Mouse (Mus musculus) CH12.LX (cell line): ENCODE measurements around the gene Rnf7. TPM values are rescaled to one million over a fixed set of nuclear protein-coding genes. Genes with fewer than 3 reads are reported as not detected.

Source experiments
- DNase-seq: peaks from one replicate; pipeline ENCODE4 v3.0.0-alpha.2; 2013; ENCODE audit errors: extremely low read depth
- H3K27ac ChIP-seq: 2 replicates; pipeline ENCODE4 v1.5.1; 2012; ENCODE audit warnings: low read depth, mild to moderate bottlenecking, control low read depth, moderate library complexity; ENCODE audit not compliant: insufficient read depth
- H3K27me3 ChIP-seq: replicated peaks from 2 replicates; pipeline ENCODE3; 2012; ENCODE audit warnings: inconsistent platforms
- H3K36me3 ChIP-seq, 2 experiments: replicated peaks in 1 of 2; 2 replicates each; pipeline versions ENCODE3 to v1.6.1; 2012; ENCODE audit warnings: inconsistent platforms in 1 of 2, low read length in 1 of 2, mild to moderate bottlenecking in 1 of 2, mixed read lengths in 1 of 2, moderate library complexity in 1 of 2; ENCODE audit not compliant: control insufficient read depth in 1 of 2, insufficient read depth in 1 of 2
- H3K4me1 ChIP-seq, 2 experiments: 2 replicates each; pipeline ENCODE4 v1.6.1; 2012; ENCODE audit warnings: inconsistent platforms in 1 of 2, moderate library complexity in 1 of 2; ENCODE audit not compliant: insufficient read depth in 2 of 2, control insufficient read depth in 1 of 2
- H3K4me2 ChIP-seq: 2 replicates; pipeline ENCODE4 v1.6.1; 2012; ENCODE audit warnings: low read depth, mild to moderate bottlenecking, control low read depth; ENCODE audit not compliant: poor library complexity, insufficient read depth, severe bottlenecking
- H3K4me3 ChIP-seq, 3 experiments: fragments of 150-350 bp in 1 of 3; sonication (generic) in 1 of 3; replicated peaks in 1 of 3; 2 replicates each; pipeline versions ENCODE3 to v1.5.1; 2011 to 2012; ENCODE audit warnings: low read depth in 2 of 3, low read length in 2 of 3, mild to moderate bottlenecking in 2 of 3, moderate library complexity in 2 of 3, control low read depth in 1 of 3, improper control_type of control experiment in 1 of 3, inconsistent platforms in 1 of 3, mixed read lengths in 1 of 3; ENCODE audit not compliant: poor library complexity in 1 of 3
- H3K79me2 ChIP-seq: replicated peaks from 2 replicates; pipeline ENCODE4 v1.6.1; 2012; ENCODE audit warnings: mild to moderate bottlenecking, moderate library complexity; ENCODE audit not compliant: control insufficient read depth, poor library complexity, insufficient read depth, severe bottlenecking; ENCODE audit errors: extremely low read depth
- H3K9ac ChIP-seq: 2 replicates; pipeline ENCODE4 v1.6.1; 2012; ENCODE audit warnings: low read depth, mild to moderate bottlenecking, control low read depth, moderate library complexity; ENCODE audit not compliant: insufficient read depth
- H3K9me3 ChIP-seq: replicated peaks from 2 replicates; pipeline ENCODE3; 2012; ENCODE audit warnings: low read length, inconsistent platforms, mixed read lengths
- CHD2 ChIP-seq: IDR thresholded peaks from 2 replicates; pipeline ENCODE4 v1.6.1; 2011; ENCODE audit warnings: low read length, improper control_type of control experiment
- CTCF ChIP-seq, 2 experiments: IDR thresholded peaks in 1 of 2; conservative IDR thresholded peaks in 1 of 2; 2 replicates each; pipeline ENCODE4 v1.5.1; 2011 to 2012; ENCODE audit warnings: low read depth in 2 of 2, low read length in 2 of 2, improper control_type of control experiment in 1 of 2, inconsistent platforms in 1 of 2, mild to moderate bottlenecking in 1 of 2, moderate library complexity in 1 of 2
- EP300 ChIP-seq: IDR thresholded peaks from 2 replicates; pipeline ENCODE4 v1.6.1; 2011; ENCODE audit warnings: low read length, improper control_type of control experiment
- GABPA ChIP-seq: IDR thresholded peaks from 2 replicates; pipeline ENCODE4 v1.6.1; 2012; ENCODE audit warnings: low read depth, low read length, improper control_type of control experiment, inconsistent platforms; ENCODE audit not compliant: insufficient replicate concordance
- JUN ChIP-seq: IDR thresholded peaks from 2 replicates; pipeline ENCODE4 v1.6.1; 2011; ENCODE audit warnings: low read depth, mild to moderate bottlenecking, low read length, improper control_type of control experiment, moderate library complexity; ENCODE audit not compliant: insufficient read depth
- JUND ChIP-seq: conservative IDR thresholded peaks from 2 replicates; pipeline ENCODE4 v1.6.1; 2011; ENCODE audit warnings: low read depth, low read length, improper control_type of control experiment
- KAT2A ChIP-seq: IDR thresholded peaks from 2 replicates; pipeline ENCODE4 v1.6.1; 2012; ENCODE audit warnings: low read length, improper control_type of control experiment, inconsistent platforms; ENCODE audit not compliant: insufficient replicate concordance
- MXI1 ChIP-seq: IDR thresholded peaks from 2 replicates; pipeline ENCODE4 v1.6.1; 2011; ENCODE audit warnings: mild to moderate bottlenecking, low read depth, low read length, improper control_type of control experiment
- MYC ChIP-seq: IDR thresholded peaks from 2 replicates; pipeline ENCODE4 v1.6.1; 2011; ENCODE audit warnings: low read depth, mild to moderate bottlenecking, improper control_type of control experiment, low read length
- POLR2A ChIP-seq: IDR thresholded peaks from 2 replicates; pipeline ENCODE4 v1.6.1; 2011; ENCODE audit warnings: low read depth, mild to moderate bottlenecking, improper control_type of control experiment, low read length
- POLR2AphosphoS2 ChIP-seq: IDR thresholded peaks from 2 replicates; pipeline ENCODE4 v1.6.1; 2011; ENCODE audit warnings: low read depth, low read length, improper control_type of control experiment
- RCOR1 ChIP-seq: conservative IDR thresholded peaks from 2 replicates; pipeline ENCODE4 v1.6.1; 2012; ENCODE audit warnings: low read depth, mild to moderate bottlenecking, inconsistent platforms, low read length, improper control_type of control experiment
- SIN3A ChIP-seq: IDR thresholded peaks from 2 replicates; pipeline ENCODE4 v1.6.1; 2012; ENCODE audit warnings: low read length, improper control_type of control experiment, inconsistent platforms
- TBP ChIP-seq: conservative IDR thresholded peaks from 2 replicates; pipeline ENCODE4 v1.6.1; 2011; ENCODE audit warnings: low read depth, low read length, improper control_type of control experiment
- TCF12 ChIP-seq: IDR thresholded peaks from 2 replicates; pipeline ENCODE4 v1.6.1; 2014; ENCODE audit warnings: low read depth, mild to moderate bottlenecking, inconsistent platforms, low read length, improper control_type of control experiment
- UBTF ChIP-seq: IDR thresholded peaks from 2 replicates; pipeline ENCODE4 v1.6.1; 2012; ENCODE audit warnings: low read depth, mild to moderate bottlenecking, inconsistent platforms, low read length, improper control_type of control experiment, moderate library complexity
- ZMIZ1 ChIP-seq: IDR thresholded peaks from 2 replicates; pipeline ENCODE4 v1.6.1; 2012; ENCODE audit warnings: low read depth, mild to moderate bottlenecking, inconsistent platforms, low read length, improper control_type of control experiment
- dilution Hi-C: fragments of 300-500 bp; cut with MboI; formaldehyde crosslinking; loops from 2 replicates; pipeline ENCODE4 v1.14.3; 2020; ENCODE audit warnings: low sequenced_read_pairs; ENCODE audit not compliant: extremely low pct_unique_long_range_greater_than_20kb, extremely low pct_ligation_motif_present
- in situ Hi-C: fragments of 300-500 bp; cut with MboI; formaldehyde crosslinking; loops from 3 replicates; pipeline ENCODE4 v1.14.3; 2019; ENCODE audit warnings: low sequenced_read_pairs, low pct_ligation_motif_present, low pct_unique_long_range_greater_than_20kb, mixed read lengths
- polyA plus RNA-seq: library from polyadenylated mRNA; unstranded; fragments of >175 nt; gene quantifications from 2 replicates; pipeline ENCODE4 v1.2.1, GENCODE M21; 2012; ENCODE audit warnings: low read depth; ENCODE audit not compliant: insufficient read length
- total RNA-seq, 2 experiments: library from RNA; depleted of rRNA; stranded (reverse); fragments of 300-350 nt in 1 of 2; fragments of >200 nt in 1 of 2; gene quantifications; 2 replicates each; pipeline ENCODE4 v1.2.3; 2012 to 2014

Rnf7 gene
- total and polyA plus RNA-seq, 3 experiments = 131 to 277 (median 135) TPM

GRCm38 (mm10) chr9:96514278-96514677 is 35.8 kb upstream of the Rnf7 start:
- dilution Hi-C loops = no loop called here
- no peak for TF ChIP-seq SIN3A
- TF ChIP-seq CTCF (conservative IDR thresholded peaks at IDR 0.05 in 1 of 2, IDR thresholded peaks at IDR 0.05 in 1 of 2; ENCODE audit: low read depth in 2 of 2, low read length in 2 of 2) = no peak
- TF ChIP-seq KAT2A = no peak
- TF ChIP-seq ZMIZ1 = no peak
- TF ChIP-seq EP300 = no peak
- no peak for TF ChIP-seq GABPA
- TF ChIP-seq MYC = no peak
- TF ChIP-seq CHD2 = no peak
- TF ChIP-seq RCOR1 = no peak
- no peak for TF ChIP-seq MXI1
- no peak for TF ChIP-seq TCF12
- no peak for TF ChIP-seq POLR2AphosphoS2
- no peak for TF ChIP-seq TBP
- TF ChIP-seq JUND = no peak
- TF ChIP-seq UBTF = no peak
- no peak for TF ChIP-seq POLR2A
- TF ChIP-seq, all 38 proteins: peak for 0
- H3K79me2 ChIP-seq = no peaks in the 10 kb centered on the region
- no peaks in the 10 kb centered on the region for H3K36me3 ChIP-seq
- H3K27me3 ChIP-seq = no peaks in the 10 kb centered on the region
- H3K27ac ChIP-seq = no peak overlapping the region
- no peak overlapping the region for H3K4me2 ChIP-seq
- H3K4me1 ChIP-seq = peaks cover 0 to 4% of the 10 kb centered on the region in 2 experiments; a peak in 2 of 4 replicates
- no peak overlapping the region for H3K9ac ChIP-seq
- H3K4me3 ChIP-seq = no peak overlapping the region
- in situ Hi-C loops = no loop called here
- H3K9me3 ChIP-seq = no peaks in the 10 kb centered on the region
- no peak for DNase-seq

- dilution Hi-C loops = no loop called here
- Histone ChIP-seq H3K4me2 (no peak overlapping the region), H3K4me1 (peaks cover 0 to 5% of the 10 kb centered on the region in 2 experiments; a peak in 2 of 4 replicates), H3K27ac (no peak overlapping the region), H3K79me2 (no peaks in the 10 kb centered on the region), H3K4me3 (no peak overlapping the region), H3K27me3 (no peaks in the 10 kb centered on the region), H3K36me3 (no peaks in the 10 kb centered on the region), H3K9ac (no peak overlapping the region)
- DNase-seq = no peak
- TF ChIP-seq CHD2 (no peak), JUN (no peak)
- TF ChIP-seq, all 38 proteins: peak for 0
- peaks cover 3% of the 10 kb centered on the region for H3K9me3 ChIP-seq
- in situ Hi-C loops = no loop called here
Observed at GRCm38 (mm10) chr9:96506011-96506498, 27.6 kb upstream of the Rnf7 start.
